In the genomic region with DNA sequence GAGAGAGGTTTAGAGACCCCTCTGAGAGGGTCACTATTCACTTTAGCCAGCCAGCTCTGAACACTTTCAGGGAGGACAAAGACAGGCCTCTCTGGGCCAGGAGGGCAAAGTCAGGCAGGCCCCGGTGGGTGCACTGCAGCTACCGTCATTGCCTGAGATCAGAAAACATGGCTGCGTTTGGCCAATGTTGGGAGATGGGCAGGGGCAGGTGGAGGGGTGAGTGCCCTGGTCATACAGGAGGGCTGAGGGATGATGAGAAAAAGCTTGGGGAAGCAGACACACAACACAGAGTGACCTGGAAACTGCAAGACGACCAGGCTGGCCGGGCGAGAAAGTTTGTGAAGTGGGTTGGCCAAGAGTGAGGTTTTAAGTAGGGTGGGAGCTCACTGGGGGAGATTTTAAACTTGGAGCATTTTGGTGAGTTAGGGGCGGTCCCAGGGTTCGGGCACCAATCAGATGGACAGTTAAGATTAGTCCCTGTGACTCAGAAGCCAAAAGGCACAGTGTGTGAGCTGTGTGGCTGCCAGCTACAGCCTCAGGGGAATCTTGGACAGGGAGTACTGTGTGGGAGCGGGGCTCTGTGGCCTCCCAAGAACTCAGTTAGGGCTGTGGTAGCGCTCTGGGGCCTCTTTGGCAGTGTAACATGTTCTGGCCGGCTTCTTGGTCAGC, we compare ENCODE assay signal across 8 mouse cellular contexts. TPM values are rescaled to one million over a fixed set of nuclear protein-coding genes. Genes with fewer than 3 reads are reported as not detected.
A peak's percentile ranks its signal among the peaks of the same experiment; 100 is the strongest.
DNase-seq lines count a peak whose midpoint lies in the region; ATAC-seq lines count a peak whose summit lies in the region.

No protein-coding gene starts in this region.

- peak; percentile 75 for ATAC-seq in limb, embryonic 13.5 days (ENCODE audit: low FRiP score, low read depth)
- no peak for ATAC-seq in neural tube, embryonic 11.5 days (ENCODE audit: insufficient read depth, low FRiP score, low TSS enrichment)

- H3K9me3 ChIP-seq in hindbrain, embryonic 10.5 days: no peaks in the 10 kb centered on the region
- no peaks in the 10 kb centered on the region for H3K9me3 ChIP-seq in limb, embryonic 13.5 days
- no peaks in the 10 kb centered on the region for H3K9me3 ChIP-seq in neural tube, embryonic 11.5 days (ENCODE audit: control insufficient read depth, low read length)

- peak overlapping the region; percentile 38 for H3K4me2 ChIP-seq in limb, embryonic 13.5 days (replicated peaks)
- H3K4me2 ChIP-seq in neural tube, embryonic 11.5 days (ENCODE audit: low read depth): no peak overlapping the region

- H3K9ac ChIP-seq in limb, embryonic 13.5 days: peak overlapping the region; percentile 48; the same call in 1 of the 2 replicates
- peak overlapping the region; percentile 47 for H3K9ac ChIP-seq in neural tube, embryonic 11.5 days (ENCODE audit: low read length)

- H3K4me1 ChIP-seq in hindbrain, embryonic 10.5 days (replicated peaks): peaks cover 44% of the 10 kb centered on the region
- H3K4me1 ChIP-seq in limb, embryonic 13.5 days: peaks cover 55% of the 10 kb centered on the region
- H3K4me1 ChIP-seq in neural tube, embryonic 11.5 days (ENCODE audit: control insufficient read depth, insufficient read depth, low read length): 0 out of 2 replicates have a peak, but pooled peaks cover 6% of the 10 kb centered on the region

- peak; percentile 51 for DNase-seq in urinary bladder, postnatal 25 days (ENCODE audit: low spot score)
- DNase-seq in urinary bladder, postnatal 10 days (ENCODE audit: low spot score): no peak
- DNase-seq in fibroblast of lung, adult 2 months (ENCODE audit: low read depth): peak; percentile 99
- DNase-seq in hindbrain, embryonic 10.5 days (ENCODE audit: low spot score): no peak
- DNase-seq in neural tube, embryonic 11.5 days (ENCODE audit: low spot score): no peak
- no peak for DNase-seq in layer of hippocampus, adult 9-10 months (ENCODE audit: low spot score)
- no peak for DNase-seq in spleen, postnatal 10 days (ENCODE audit: low spot score in 2 of 2)

- no peak overlapping the region for H3K4me3 ChIP-seq in hindbrain, embryonic 10.5 days
- H3K4me3 ChIP-seq in limb, embryonic 13.5 days: no peak overlapping the region
- H3K4me3 ChIP-seq in neural tube, embryonic 11.5 days (ENCODE audit: low read depth, low read length): no peak overlapping the region

- no peaks in the 10 kb centered on the region for H3K36me3 ChIP-seq in hindbrain, embryonic 10.5 days
- no peaks in the 10 kb centered on the region for H3K36me3 ChIP-seq in limb, embryonic 13.5 days
- H3K36me3 ChIP-seq in neural tube, embryonic 11.5 days (ENCODE audit: control insufficient read depth, insufficient read depth, low read length): no peaks in the 10 kb centered on the region

- WGBS in hindbrain, embryonic 10.5 days: 80% methylated on average over 11 of the region's 11 CpGs
- 58% methylated on average over 11 of the region's 11 CpGs for WGBS in limb, embryonic 13.5 days
- 72% methylated on average over 11 of the region's 11 CpGs for WGBS in neural tube, embryonic 11.5 days

- no peaks in the 10 kb centered on the region for H3K27me3 ChIP-seq in hindbrain, embryonic 10.5 days (ENCODE audit: insufficient read depth, poor library complexity, severe bottlenecking)
- no peaks in the 10 kb centered on the region for H3K27me3 ChIP-seq in limb, embryonic 13.5 days
- no peaks in the 10 kb centered on the region for H3K27me3 ChIP-seq in neural tube, embryonic 11.5 days (ENCODE audit: control insufficient read depth, insufficient read depth, low read length)

- peak overlapping the region; percentile 70 for H3K27ac ChIP-seq in hindbrain, embryonic 10.5 days
- H3K27ac ChIP-seq in limb, embryonic 13.5 days: peak overlapping the region; percentile 99
- peak overlapping the region; percentile 85 for H3K27ac ChIP-seq in neural tube, embryonic 11.5 days (ENCODE audit: low read depth, low read length)

RNA-seq across cellular contexts. Expression of a gene that starts 8.1 kb away (rescaled TPM):
- polyA plus RNA-seq in hindbrain, embryonic 10.5 days (2016; fragmentation: Nextera tagmentation; extraction: Ambion mirVana): 0.06 TPM in 1 of 2 replicates, not detected in the other
- polyA plus RNA-seq in limb, embryonic 13.5 days (2015; fragmentation: Nextera tagmentation; extraction: Ambion mirVana): 0.10 TPM in 1 of 2 replicates, not detected in the other
- polyA plus RNA-seq in neural tube, embryonic 11.5 days (2014; fragmentation: Nextera tagmentation; extraction: Ambion mirVana): not detected in 2 replicates

RNA-seq across cellular contexts. Expression of a gene that starts 14.0 kb away (rescaled TPM):
- polyA plus RNA-seq in hindbrain, embryonic 10.5 days (2016; fragmentation: Nextera tagmentation; extraction: Ambion mirVana): 0.63 TPM in 1 of 2 replicates, not detected in the other
- polyA plus RNA-seq in limb, embryonic 13.5 days (2015; fragmentation: Nextera tagmentation; extraction: Ambion mirVana): 10.1 and 13.6 TPM in 2 replicates
- 1.8 and 2.0 TPM in 2 replicates for polyA plus RNA-seq in neural tube, embryonic 11.5 days (2014; fragmentation: Nextera tagmentation; extraction: Ambion mirVana)

Comparison
In these comparisons a context has a peak if more than half of its experiments do, and no peak if none do; other contexts are left out.
1. DNase-seq: peak in urinary bladder, postnatal 25 days (single experiment) and fibroblast of lung, adult 2 months (single experiment); none in urinary bladder, postnatal 10 days (single experiment), hindbrain, embryonic 10.5 days (single experiment), neural tube, embryonic 11.5 days (single experiment), layer of hippocampus, adult 9-10 months (single experiment) and spleen, postnatal 10 days (0 of 2).
2. Peak in every context shown above with its lines, with median percentiles within 50 percentile points of each other: H3K27ac ChIP-seq.